Mouse (Mus musculus): ENCODE measurements at regions not wholly inside any gene's neighbourhood (a gene's known extent, or its start where the extent isn't known, plus 50 kb on each side); places are given as distances from the start of the nearest gene placed in this dataset.

- TF ChIP-seq EP300 (IDR thresholded peaks at IDR 0.05; ENCODE audit: low read depth) (no peak), CTCF (IDR thresholded peaks at IDR 0.05; ENCODE audit: low read depth) (no peak)
Observed at GRCm38 (mm10) chr2:46358225-46358624, 1241.0 kb upstream of the Zeb2 start.
